Mouse (Mus musculus) induced T-regulatory cell, adult 2 months (primary cell): ENCODE data around the gene Mtnr1b.
"Not testable (repeated sequence)": the region's sequence is repeated elsewhere in the genome, so short reads cannot be mapped to it uniquely, and the experiment has no call there.

Experiments used
- DNase-seq: peaks from one replicate; pipeline ENCODE4 v3.0.0-alpha.2; 2012; ENCODE audit warnings: low read depth

Mtnr1b gene

GRCm38 (mm10) chr9:15874506-15875160, at the start of gene Mtnr1b:
TSS of gene Mtnr1b (minus strand) at chr9:15874556.
- DNase-seq, result no peak

DNA sequence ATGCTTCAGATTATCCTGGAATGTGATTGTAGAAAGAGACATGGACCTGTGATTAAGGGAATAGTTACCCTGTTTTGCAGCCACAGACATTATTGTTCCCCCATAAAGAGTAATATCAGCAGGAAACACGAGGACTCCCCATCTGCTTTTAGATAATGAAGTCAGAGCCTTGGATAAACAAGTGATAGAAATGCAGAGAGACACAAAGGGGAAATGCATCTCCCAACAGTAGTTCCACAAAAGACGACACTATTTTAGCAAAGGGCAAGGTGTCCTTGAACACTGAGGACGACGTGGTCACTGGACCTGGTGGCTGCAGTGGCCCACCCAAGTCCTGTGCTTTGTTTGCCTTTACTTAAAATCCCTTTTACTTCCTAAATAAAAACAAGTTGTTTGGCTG, 45.9 kb upstream of the Mtnr1b start:
- DNase-seq, result no peak

GRCm38 (mm10) chr9:15919373-15920005, 45.1 kb upstream of the Mtnr1b start:
- no peak for DNase-seq

- DNase-seq, result no peak
Measured at GRCm38 (mm10) chr9:15916600-15916999, 42.2 kb upstream of the Mtnr1b start.

DNA sequence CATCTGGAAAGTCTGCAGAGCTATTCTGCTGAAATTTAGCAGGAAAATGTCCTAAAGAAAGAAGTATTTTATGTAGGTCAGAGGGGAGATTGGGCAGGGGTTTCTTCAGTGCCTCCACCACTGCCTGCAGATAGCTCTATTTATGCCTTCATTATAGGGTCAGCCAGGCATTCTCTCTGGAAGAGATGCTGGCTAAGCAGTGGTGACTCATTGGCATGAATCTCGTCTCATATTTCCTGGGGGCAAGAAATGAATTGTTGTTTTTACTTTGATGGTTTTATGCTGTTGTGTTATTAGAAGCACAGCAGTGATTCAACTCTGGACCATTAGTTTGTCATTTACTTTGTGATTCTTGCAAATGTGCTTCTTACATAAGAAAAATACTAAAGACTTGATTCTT, 38.4 kb upstream of the Mtnr1b start:
- no peak for DNase-seq

DNA sequence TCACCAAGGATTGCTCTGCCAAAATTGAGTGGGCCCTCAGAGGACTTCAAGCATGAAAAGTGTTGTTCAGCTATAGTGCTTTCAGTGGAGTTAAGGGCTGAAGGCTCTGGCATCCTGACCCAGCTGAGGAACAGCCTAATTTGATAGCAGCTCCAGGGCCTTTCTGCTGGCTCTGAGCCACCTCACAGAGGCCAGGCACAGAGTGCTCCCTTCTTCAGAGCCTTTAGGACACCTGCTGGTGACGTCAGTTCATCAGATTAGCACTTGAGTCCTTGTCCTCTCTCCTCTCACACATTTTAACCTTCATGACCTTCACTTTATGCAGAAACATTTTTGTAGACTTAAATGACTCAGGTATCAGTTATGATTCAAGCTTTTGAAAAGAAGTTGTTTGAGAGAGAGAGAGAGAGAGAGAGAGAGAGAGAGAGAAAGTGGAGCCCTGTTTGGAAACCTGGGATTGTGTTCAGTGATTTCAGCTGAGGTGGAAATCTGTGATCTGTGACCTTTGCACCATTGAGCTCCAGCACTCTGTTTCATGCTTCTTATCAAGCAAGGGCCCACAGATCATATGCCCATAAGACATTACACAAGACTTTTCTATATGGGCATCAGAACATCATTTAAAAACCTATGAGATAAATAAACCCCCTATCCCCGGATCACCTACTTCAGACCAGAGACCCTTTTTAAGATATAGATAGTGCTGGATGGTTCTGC, 35.2 kb upstream of the Mtnr1b start:
- DNase-seq, result no peak

GRCm38 (mm10) chr9:15903948-15904750, 29.8 kb upstream of the Mtnr1b start:
- no peak for DNase-seq

GRCm38 (mm10) chr9:15898112-15898511, 23.8 kb upstream of the Mtnr1b start:
- DNase-seq, result no peak

DNA sequence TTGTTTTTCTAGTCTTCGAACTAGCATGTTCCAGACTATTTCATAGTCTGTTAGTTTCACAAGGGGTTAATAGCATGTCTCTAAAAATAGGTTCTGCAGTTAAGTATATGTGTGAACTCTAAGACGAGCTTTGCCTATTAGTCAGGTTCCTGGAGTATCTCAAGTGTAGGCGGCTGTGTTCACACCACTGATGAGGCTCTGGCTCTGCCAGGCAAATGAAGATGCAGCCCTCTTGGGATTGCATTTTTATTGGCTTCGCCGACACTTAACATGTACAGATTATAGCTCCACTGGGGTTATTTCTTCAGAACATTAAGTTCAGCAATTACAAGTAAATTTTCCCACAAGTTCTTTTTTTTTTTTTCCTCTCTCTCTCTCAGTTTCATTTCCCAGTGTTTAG, 12.4 kb upstream of the Mtnr1b start:
- DNase-seq, result no peak

DNA sequence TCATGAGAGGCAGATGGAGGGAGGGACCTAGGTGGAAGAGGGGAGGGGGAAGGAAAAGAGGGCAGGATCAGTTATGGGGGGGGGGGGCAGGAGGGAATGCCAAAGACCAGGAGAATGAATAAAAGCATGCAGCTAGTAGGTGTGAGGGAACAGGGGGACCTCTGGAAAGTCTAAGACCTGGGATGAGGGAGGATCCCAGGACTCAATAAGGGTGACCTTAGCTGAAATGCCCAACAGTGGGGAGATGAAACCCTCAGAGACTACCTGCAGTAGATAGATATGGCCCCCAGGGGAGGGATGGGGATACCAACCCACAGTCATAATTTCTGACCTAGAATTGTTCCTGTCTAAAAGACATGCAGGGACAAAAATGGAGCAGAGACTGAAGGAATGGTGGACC, 6.4 kb upstream of the Mtnr1b start:
- peak; percentile 1 for DNase-seq

- peak; percentile 61 for DNase-seq
Measured at GRCm38 (mm10) chr9:15880160-15880603, 5.8 kb upstream of the Mtnr1b start.

GRCm38 (mm10) chr9:15870013-15870412, 4.3 kb downstream of the Mtnr1b start:
- DNase-seq, result no peak

DNA sequence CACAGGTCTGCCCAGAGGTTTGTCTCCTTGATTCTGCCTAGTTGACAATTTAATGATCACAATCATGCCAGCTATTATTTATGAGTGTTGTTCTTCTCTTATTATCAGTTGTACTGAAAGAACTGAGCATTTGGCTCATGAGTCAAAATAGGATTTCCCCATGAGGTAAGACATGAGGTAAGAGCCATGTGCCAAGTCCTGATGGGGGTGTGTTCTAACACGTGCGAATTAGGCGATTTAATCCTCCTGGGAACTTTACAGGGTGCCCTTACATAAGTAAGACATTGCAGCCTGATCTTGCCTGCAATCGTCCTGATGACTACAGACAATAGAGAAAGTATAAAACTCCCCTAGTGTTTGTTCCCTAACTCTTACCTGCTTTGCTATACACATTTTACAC, 4.9 kb downstream of the Mtnr1b start:
- DNase-seq, result no peak

DNA sequence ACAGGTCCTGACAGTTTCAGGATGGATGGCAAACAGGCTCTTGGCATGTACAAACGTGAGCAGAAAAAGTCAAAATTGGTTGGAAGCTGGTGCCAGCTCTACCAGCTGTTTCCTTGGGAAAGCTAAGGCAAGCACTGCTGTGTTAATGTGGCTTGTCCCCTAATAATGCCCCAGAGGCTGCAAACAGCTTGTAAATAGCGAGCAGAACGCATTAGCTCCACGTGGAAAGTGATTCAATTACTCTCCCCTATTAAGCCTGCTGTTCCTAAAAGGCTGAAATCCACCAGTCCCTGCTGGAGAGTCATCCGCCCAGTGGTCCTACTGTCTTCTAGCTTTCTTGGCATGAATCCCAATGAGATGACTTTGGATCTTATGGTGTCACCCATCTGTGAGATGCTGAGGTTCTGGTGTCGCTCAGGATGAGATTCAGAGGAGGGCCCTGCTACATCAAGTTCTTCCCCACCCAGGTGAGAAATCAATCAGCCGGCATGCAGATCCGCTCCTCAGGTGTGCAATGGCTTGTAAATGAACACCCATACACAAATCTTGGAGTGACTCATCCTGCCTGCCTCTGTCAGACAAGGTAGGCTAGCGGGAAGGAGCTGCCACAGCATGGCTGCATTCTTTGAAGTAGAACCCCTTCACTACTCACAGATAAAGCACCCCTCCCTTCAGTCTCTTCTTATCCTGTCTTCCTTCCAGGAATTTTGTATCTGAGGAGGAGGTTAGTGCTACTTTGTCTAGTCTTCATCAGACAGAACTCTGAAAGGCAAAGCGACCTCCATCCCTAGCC, 7.9 kb downstream of the Mtnr1b start:
- DNase-seq, result no peak

GRCm38 (mm10) chr9:15861402-15861801, 13.0 kb downstream of the Mtnr1b start:
- no peak for DNase-seq

DNA sequence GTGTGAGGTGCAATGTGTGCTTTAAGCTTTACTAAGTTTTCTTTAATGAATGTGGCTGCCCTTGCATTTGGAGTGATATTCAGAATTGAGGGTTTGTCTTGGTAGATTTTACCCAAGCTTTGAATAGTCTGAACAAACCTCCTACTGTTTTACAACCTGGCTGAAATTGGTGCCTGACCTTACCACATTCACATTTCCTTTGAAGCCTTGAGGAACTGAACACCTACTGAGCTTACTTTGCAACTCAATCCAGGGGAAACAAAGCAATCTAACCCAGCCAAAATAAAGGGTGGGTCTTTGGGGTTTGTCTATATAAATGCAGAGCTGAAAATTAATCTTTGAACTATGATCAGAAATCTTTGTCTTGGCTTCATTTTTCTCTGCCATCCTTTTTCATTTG, 23.6 kb downstream of the Mtnr1b start:
- no peak for DNase-seq

DNA sequence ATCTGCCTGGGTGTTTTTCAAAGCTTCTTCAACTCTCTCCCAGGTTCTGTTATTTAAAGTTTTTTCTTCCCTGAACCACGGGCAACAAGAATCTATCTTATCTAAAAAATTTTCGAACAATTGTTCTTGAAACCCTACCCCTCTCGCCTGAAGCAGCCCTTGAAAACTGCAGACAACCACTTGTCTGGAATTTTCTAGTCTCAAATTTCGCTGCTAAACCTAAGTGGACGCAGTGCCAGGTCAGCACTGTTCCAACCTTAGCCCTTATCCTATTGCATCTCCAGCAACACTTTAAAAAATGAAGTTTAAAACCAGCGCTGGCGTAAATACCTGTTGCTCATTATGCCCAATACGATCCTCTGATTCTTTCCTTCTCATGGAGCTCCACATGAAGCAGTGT, 29.0 kb downstream of the Mtnr1b start:
- DNase-seq, result no peak

GRCm38 (mm10) chr9:15844936-15845335, 29.4 kb downstream of the Mtnr1b start:
- DNase-seq, result not testable (repeated sequence)

DNA sequence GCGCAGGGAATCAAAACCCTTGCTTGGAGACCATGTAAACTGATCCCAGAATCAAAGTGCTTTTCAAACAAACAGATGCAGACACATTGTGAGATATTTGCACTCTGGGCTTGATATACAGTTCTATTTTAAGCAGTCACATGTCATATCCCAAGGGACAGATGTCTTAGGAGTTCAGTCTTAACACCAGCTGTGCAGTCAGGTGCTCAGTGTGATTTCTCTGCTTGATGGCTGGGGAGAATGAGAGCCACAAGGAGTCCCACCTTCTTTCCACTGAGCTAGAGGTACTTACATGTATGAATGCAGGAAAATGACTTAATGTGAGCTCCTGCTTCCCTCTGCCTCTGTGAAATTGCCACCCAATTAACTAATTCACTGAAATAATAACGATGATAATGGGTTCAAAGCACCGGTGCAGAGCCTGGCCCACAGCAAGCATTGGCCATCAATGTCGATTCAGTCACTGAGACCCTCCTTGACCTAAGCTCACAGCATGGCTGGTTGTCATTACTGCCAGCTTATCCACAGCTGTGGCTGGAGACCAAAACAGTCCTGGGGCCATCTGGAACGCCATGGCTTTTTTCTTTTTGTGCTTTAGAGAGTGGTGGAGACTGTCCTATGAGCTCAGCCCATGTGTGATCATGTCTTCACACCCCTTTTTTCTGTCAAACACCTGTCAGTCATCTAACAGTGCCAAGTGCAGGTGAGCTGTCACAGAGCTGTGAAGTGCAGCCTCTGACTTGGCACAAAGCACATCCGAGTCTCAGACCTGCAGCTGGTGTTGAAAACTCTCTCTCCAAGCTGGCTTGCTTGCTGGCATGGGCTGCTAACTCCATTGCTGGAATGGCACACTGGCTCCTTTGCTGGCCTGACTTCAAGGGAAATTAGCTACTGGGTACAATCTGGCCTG, 61.1 kb downstream of the Mtnr1b start:
- DNase-seq, result no peak

GRCm38 (mm10) chr9:15804296-15804695, 70.1 kb downstream of the Mtnr1b start:
- no peak for DNase-seq
